Mouse (Mus musculus) hindbrain, embryonic 11.5 days (tissue): ENCODE measurements around the gene Nr5a2. TPM values are rescaled to one million over a fixed set of nuclear protein-coding genes. Genes with fewer than 3 reads are reported as not detected.

Experiments
- ATAC-seq: fragments of 200-750 bp; cut with Nextera tagmentation; 2 replicates; pipeline ENCODE4 v1.8.0; 2017; ENCODE audit warnings: mild to moderate bottlenecking, moderate TSS enrichment, moderate library complexity; ENCODE audit not compliant: low FRiP score
- DNase-seq: peaks from one replicate; pipeline ENCODE4 v3.0.0-alpha.2; 2015; ENCODE audit warnings: low spot score
- H3K27ac ChIP-seq: fragments of 300-500 bp; sonication (generic); 2 replicates; pipeline ENCODE4 v1.5.1; 2014; ENCODE audit warnings: mild to moderate bottlenecking, low read depth, low read length
- H3K27me3 ChIP-seq: fragments of 300-500 bp; sonication (generic); 2 replicates; pipeline ENCODE4 v1.6.1; 2014; ENCODE audit warnings: mild to moderate bottlenecking, low read length, moderate library complexity, mixed read lengths; ENCODE audit not compliant: control insufficient read depth, insufficient read depth
- H3K36me3 ChIP-seq: fragments of 300-500 bp; sonication (generic); 2 replicates; pipeline ENCODE4 v1.6.1; 2014; ENCODE audit warnings: mild to moderate bottlenecking, low read length, moderate library complexity, mixed read lengths; ENCODE audit not compliant: control insufficient read depth, insufficient read depth
- H3K4me1 ChIP-seq: fragments of 300-500 bp; sonication (generic); replicated peaks from 2 replicates; pipeline ENCODE4 v1.6.1; 2014; ENCODE audit warnings: low read length, mixed read lengths; ENCODE audit not compliant: control insufficient read depth, insufficient read depth
- H3K4me2 ChIP-seq: fragments of 300-500 bp; sonication (generic); replicated peaks from 2 replicates; pipeline ENCODE4 v1.6.1; 2014; ENCODE audit warnings: mild to moderate bottlenecking, low read depth, low read length
- H3K4me3 ChIP-seq: fragments of 300-500 bp; sonication (generic); 2 replicates; pipeline ENCODE4 v1.5.1; 2014; ENCODE audit warnings: low read depth, low read length
- H3K9ac ChIP-seq: fragments of 300-500 bp; sonication (generic); 2 replicates; pipeline ENCODE4 v1.6.1; 2014; ENCODE audit warnings: low read depth, low read length
- H3K9me3 ChIP-seq: fragments of 300-500 bp; sonication (generic); 2 replicates; pipeline ENCODE4 v1.6.1; 2016; ENCODE audit warnings: low read length; ENCODE audit not compliant: control insufficient read depth
- WGBS: fragments of 180-500 bp; shearing (Covaris S2); extraction: QIAGEN DNeasy Blood & Tissue Kit; methylation state at CpG from one replicate; pipeline ENCODE4 v1.1.7; 2014; 5-methylcytosine and 5-hydroxymethylcytosine counted together
- polyA plus RNA-seq: library from polyadenylated mRNA; unstranded; fragments of >200 nt; fragmentation: Nextera tagmentation; extraction: Ambion mirVana; gene quantifications from 2 replicates; pipeline ENCODE4 v1.2.1, GENCODE M21; 2014

The Nr5a2 gene
- polyA plus RNA-seq, 1 experiment from 2014 or later = 0.26 TPM

GRCm38 (mm10) chr1:136946404-136946803 is 13.8 kb downstream of the Nr5a2 start:
- ATAC-seq = no peak
- peaks cover 66% of the 10 kb centered on the region for H3K27me3 ChIP-seq
- H3K27ac ChIP-seq = no peak overlapping the region
- DNase-seq = peak; percentile 47
- no peaks in the 10 kb centered on the region for H3K9me3 ChIP-seq
- no peak overlapping the region for H3K4me2 ChIP-seq
- no peak overlapping the region for H3K9ac ChIP-seq
- H3K4me1 ChIP-seq = peaks cover 7% of the 10 kb centered on the region
- no peak overlapping the region for H3K4me3 ChIP-seq
- under 1% methylated on average over 8 of the region's 8 CpGs for WGBS
- no peaks in the 10 kb centered on the region for H3K36me3 ChIP-seq

- H3K9ac ChIP-seq = no peak overlapping the region
These were observed 14.4 kb downstream of the Nr5a2 start for GRCm38 (mm10) chr1:136945876-136946275.

GRCm38 (mm10) chr1:136945426-136945825 is 14.8 kb downstream of the Nr5a2 start:
- 3% methylated on average over 7 of the region's 7 CpGs for WGBS
- Histone ChIP-seq H3K27me3 (peaks cover 56% of the 10 kb centered on the region), H3K4me2 (no peak overlapping the region), H3K4me1 (peaks cover 7% of the 10 kb centered on the region), H3K9ac (no peak overlapping the region), H3K27ac (no peak overlapping the region), H3K4me3 (no peak overlapping the region), H3K36me3 (no peaks in the 10 kb centered on the region), H3K9me3 (no peaks in the 10 kb centered on the region)
- ATAC-seq = no peak
- peak; percentile 58 for DNase-seq

More at GRCm38 (mm10) chr1:136945876-136946275, 14.4 kb downstream of the Nr5a2 start:
- WGBS = under 1% methylated on average over 10 of the region's 10 CpGs
- DNase-seq (peak; percentile 57), ATAC-seq (no peak)
- Histone ChIP-seq H3K4me3 (no peak overlapping the region), H3K4me2 (no peak overlapping the region), H3K27me3 (peaks cover 61% of the 10 kb centered on the region), H3K36me3 (no peaks in the 10 kb centered on the region), H3K9me3 (no peaks in the 10 kb centered on the region), H3K4me1 (peaks cover 7% of the 10 kb centered on the region), H3K27ac (no peak overlapping the region)

- Histone ChIP-seq H3K9me3 (no peaks in the 10 kb centered on the region), H3K4me1 (no peaks in the 10 kb centered on the region), H3K27me3 (peaks cover 18% of the 10 kb centered on the region), H3K27ac (no peak overlapping the region), H3K36me3 (no peaks in the 10 kb centered on the region), H3K9ac (no peak overlapping the region), H3K4me3 (no peak overlapping the region), H3K4me2 (no peak overlapping the region)
- DNase-seq (no peak), ATAC-seq (no peak)
- 66% methylated on average over 5 of the region's 5 CpGs for WGBS
These were observed 19.6 kb downstream of the Nr5a2 start for GRCm38 (mm10) chr1:136940603-136941002.

GRCm38 (mm10) chr1:136939220-136939619 is 21.0 kb downstream of the Nr5a2 start:
- Histone ChIP-seq H3K36me3 (no peaks in the 10 kb centered on the region), H3K27ac (no peak overlapping the region), H3K27me3 (peaks cover 7% of the 10 kb centered on the region; the same call in 1 of the 2 replicates), H3K4me3 (no peak overlapping the region), H3K9me3 (no peaks in the 10 kb centered on the region), H3K4me1 (no peaks in the 10 kb centered on the region), H3K9ac (no peak overlapping the region), H3K4me2 (no peak overlapping the region)
- WGBS = 61% methylated on average over 1 of the region's 1 CpGs
- DNase-seq (no peak), ATAC-seq (no peak)

- no peaks in the 10 kb centered on the region for H3K4me1 ChIP-seq
- no peak overlapping the region for H3K27ac ChIP-seq
- no peaks in the 10 kb centered on the region for H3K9me3 ChIP-seq
- ATAC-seq = no peak
- WGBS = 88% methylated on average over 7 of the region's 9 CpGs
- no peak overlapping the region for H3K4me2 ChIP-seq
- no peak overlapping the region for H3K9ac ChIP-seq
- no peak for DNase-seq
- H3K4me3 ChIP-seq = no peak overlapping the region
- no peaks in the 10 kb centered on the region for H3K36me3 ChIP-seq
- no peaks in the 10 kb centered on the region for H3K27me3 ChIP-seq
These were observed 24.3 kb downstream of the Nr5a2 start for GRCm38 (mm10) chr1:136935960-136936324.

- Histone ChIP-seq H3K9ac (no peak overlapping the region), H3K4me1 (no peaks in the 10 kb centered on the region), H3K27ac (no peak overlapping the region), H3K4me2 (no peak overlapping the region), H3K27me3 (no peaks in the 10 kb centered on the region), H3K9me3 (no peaks in the 10 kb centered on the region), H3K36me3 (no peaks in the 10 kb centered on the region), H3K4me3 (no peak overlapping the region)
- ATAC-seq (no peak), DNase-seq (no peak)
- WGBS = 72% methylated on average over 8 of the region's 8 CpGs
These were observed 24.8 kb downstream of the Nr5a2 start for GRCm38 (mm10) chr1:136935316-136935959.

- no peak for ATAC-seq
- DNase-seq = no peak
- Histone ChIP-seq H3K4me1 (no peaks in the 10 kb centered on the region), H3K27me3 (no peaks in the 10 kb centered on the region), H3K4me2 (no peak overlapping the region), H3K36me3 (no peaks in the 10 kb centered on the region), H3K9me3 (no peaks in the 10 kb centered on the region), H3K9ac (no peak overlapping the region), H3K4me3 (no peak overlapping the region), H3K27ac (no peak overlapping the region)
- WGBS = 89% methylated on average over 10 of the region's 10 CpGs
These were observed 26.2 kb downstream of the Nr5a2 start for GRCm38 (mm10) chr1:136934051-136934450.

- Histone ChIP-seq H3K27me3 (no peaks in the 10 kb centered on the region), H3K9me3 (no peaks in the 10 kb centered on the region), H3K4me2 (no peak overlapping the region), H3K9ac (no peak overlapping the region), H3K4me3 (no peak overlapping the region), H3K4me1 (no peaks in the 10 kb centered on the region), H3K27ac (no peak overlapping the region), H3K36me3 (no peaks in the 10 kb centered on the region)
- no peak for DNase-seq
- no peak for ATAC-seq
- WGBS = 91% methylated on average over 5 of the region's 5 CpGs
These were observed 29.2 kb downstream of the Nr5a2 start for GRCm38 (mm10) chr1:136931026-136931425.
